In genomic region chr8:110500253-110500652, GRCm38 (mm10) we compare ENCODE assay signal across 11 mouse cellular contexts.
DNase-seq lines count a peak whose midpoint lies in the region; ATAC-seq and TF ChIP-seq lines count a peak whose summit lies in the region.
"Had no signal": no experiment of that assay in that cellular context is flagged by ENCODE, and none has a peak within 500 bp of the region (broad histone marks: within the 10 kb centered on the region; RNA-seq: fewer than 3 reads in every experiment).

No protein-coding gene starts in this region.

- H3K27ac ChIP-seq in hindbrain, embryonic 10.5 days, result no peak overlapping the region; the same call in 1 of the 2 replicates
- no peak overlapping the region for H3K27ac ChIP-seq in hindbrain, embryonic 16.5 days (ENCODE audit: low read depth, low read length)
- no peak overlapping the region for H3K27ac ChIP-seq in liver, embryonic 14.5 days
- H3K27ac ChIP-seq: embryonic facial prominence, embryonic 13.5 days; layer of hippocampus, adult 2 months had no signal

- no peak overlapping the region for H3K4me3 ChIP-seq in hindbrain, embryonic 10.5 days
- H3K4me3 ChIP-seq in hindbrain, embryonic 16.5 days (ENCODE audit: low read length), result no peak overlapping the region
- H3K4me3 ChIP-seq in liver, embryonic 14.5 days (ENCODE audit: insufficient read depth in 1 of 2, low read depth in 2 of 2, low read length in 2 of 2), result no peak overlapping the region
- H3K4me3 ChIP-seq: embryonic facial prominence, embryonic 13.5 days; layer of hippocampus, adult 2 months had no signal

- H3K27me3 ChIP-seq in hindbrain, embryonic 10.5 days (ENCODE audit: insufficient read depth, poor library complexity, severe bottlenecking), result peaks cover 8% of the 10 kb centered on the region; the same call in 1 of the 2 replicates
- no peaks in the 10 kb centered on the region for H3K27me3 ChIP-seq in hindbrain, embryonic 16.5 days (replicated peaks; ENCODE audit: control insufficient read depth, insufficient read depth, low read length)
- no peaks in the 10 kb centered on the region for H3K27me3 ChIP-seq in liver, embryonic 14.5 days (ENCODE audit: control insufficient read depth, insufficient read depth, low read length)

- H3K9me3 ChIP-seq in hindbrain, embryonic 10.5 days, result no peaks in the 10 kb centered on the region
- H3K9me3 ChIP-seq in hindbrain, embryonic 16.5 days (ENCODE audit: control insufficient read depth, low read length), result no peaks in the 10 kb centered on the region
- H3K9me3 ChIP-seq in liver, embryonic 14.5 days (ENCODE audit: control insufficient read depth, low read length), result no peaks in the 10 kb centered on the region
- H3K9me3 ChIP-seq: embryonic facial prominence, embryonic 13.5 days had no signal

- H3K36me3 ChIP-seq in hindbrain, embryonic 10.5 days, result no peaks in the 10 kb centered on the region
- H3K36me3 ChIP-seq in hindbrain, embryonic 16.5 days (ENCODE audit: control insufficient read depth, insufficient read depth, low read length), result no peaks in the 10 kb centered on the region
- no peaks in the 10 kb centered on the region for H3K36me3 ChIP-seq in liver, embryonic 14.5 days (replicated peaks; ENCODE audit: control insufficient read depth, insufficient read depth, low read depth)
- H3K36me3 ChIP-seq: embryonic facial prominence, embryonic 13.5 days; G1E had no signal

- WGBS in hindbrain, embryonic 10.5 days, result 28% methylated on average over 10 of the region's 10 CpGs
- whole genome bisulfite sequencing in hindbrain, embryonic 16.5 days, result 37% methylated on average over 10 of the region's 10 CpGs
- 15% methylated on average over 10 of the region's 10 CpGs for WGBS in liver, embryonic 14.5 days (ENCODE audit: insufficient replicate concordance)

- TF ChIP-seq CTCF in liver, embryonic 14.5 days (IDR thresholded peaks at IDR 0.05; ENCODE audit: low read depth), result no peak

- no peak overlapping the region for H3K9ac ChIP-seq in hindbrain, embryonic 16.5 days (ENCODE audit: low read depth, low read length)
- H3K9ac ChIP-seq in liver, embryonic 14.5 days (replicated peaks), result no peak overlapping the region
- H3K9ac ChIP-seq: embryonic facial prominence, embryonic 13.5 days had no signal

- no peak for TF ChIP-seq EP300 in liver, embryonic 14.5 days (IDR thresholded peaks at IDR 0.05; ENCODE audit: low read depth)

- peaks cover 13% of the 10 kb centered on the region for H3K4me1 ChIP-seq in hindbrain, embryonic 10.5 days (replicated peaks)
- H3K4me1 ChIP-seq in hindbrain, embryonic 16.5 days (ENCODE audit: control insufficient read depth, insufficient read depth, low read depth, low read length), result no peaks in the 10 kb centered on the region
- H3K4me1 ChIP-seq in liver, embryonic 14.5 days (replicated peaks; ENCODE audit: control insufficient read depth in 2 of 2, insufficient read depth in 2 of 2, low read length in 1 of 2), result peaks cover 0 to 8% of the 10 kb centered on the region in 2 experiments; a peak in 2 of 4 replicates
- H3K4me1 ChIP-seq: embryonic facial prominence, embryonic 13.5 days had no signal

- no peak for ATAC-seq in hindbrain, embryonic 16.5 days
- peak; percentile 88 for ATAC-seq in liver, embryonic 14.5 days (ENCODE audit: insufficient read depth)

- DNase-seq in hindbrain, embryonic 10.5 days (ENCODE audit: low spot score), result peak; percentile 44
- peak; percentile 91 for DNase-seq in ES-CJ7 (ENCODE audit: low read depth, low spot score)
- peak; percentile 61 for DNase-seq in embryo, embryonic 9.5 days (ENCODE audit: extremely low spot score)
- peak; percentile 16 to 28 (median 20) for DNase-seq in liver, embryonic 14.5 days (ENCODE audit: low read depth in 3 of 3, low spot score in 3 of 3)
- no peak for DNase-seq in layer of hippocampus, postnatal 14 days (ENCODE audit: low spot score in 2 of 2)
- no peak for DNase-seq in spleen, adult 18-20 months
- DNase-seq in right cerebral cortex, postnatal 4 days, result no peak

- H3K4me2 ChIP-seq in hindbrain, embryonic 16.5 days (ENCODE audit: low read length), result no peak overlapping the region
- H3K4me2 ChIP-seq in liver, embryonic 14.5 days (ENCODE audit: low read depth), result no peak overlapping the region
- H3K4me2 ChIP-seq: embryonic facial prominence, embryonic 13.5 days had no signal

Comparison
In these comparisons a context has a peak if more than half of its experiments do, and no peak if none do; other contexts are left out.
1. DNase-seq: peak in hindbrain, embryonic 10.5 days (single experiment), ES-CJ7 (single experiment), embryo, embryonic 9.5 days (single experiment) and liver, embryonic 14.5 days (3 of 3); none in layer of hippocampus, postnatal 14 days (0 of 2), spleen, adult 18-20 months (0 of 2) and right cerebral cortex, postnatal 4 days (single experiment).